Mouse (Mus musculus) left cerebral cortex, postnatal 10 days (tissue): ENCODE data around the gene Itprip. TPM values are rescaled to one million over a fixed set of nuclear protein-coding genes. Genes with fewer than 3 reads are reported as not detected.
"Not testable (repeated sequence)": the region's sequence is repeated elsewhere in the genome, so short reads cannot be mapped to it uniquely, and the experiment has no call there.

ENCODE experiments used
- DNase-seq, 2 experiments: peaks; one replicate each; pipeline ENCODE4 v3.0.0; 2021 to 2022; ENCODE audit warnings: low spot score in 2 of 2, mixed read lengths in 1 of 2; ENCODE audit errors: extremely low spot score in 1 of 2
- intact Hi-C: fragments of 180-260 bp; cut with DNase I; formaldehyde crosslinking; loops from one replicate; pipeline ENCODE4 v1.15.1; 2025
- microRNA-seq: library from miRNA; unstranded; fragments of <30 nt; microRNA quantifications from one replicate; pipeline ENCODE4 v1.2.0, GENCODE M21; 2022
- total RNA-seq, 2 experiments: library from RNA; stranded (reverse); gene quantifications; 2 replicates each; pipeline ENCODE4 v1.2.3; 2021

The Itprip gene
- total RNA-seq, 2 experiments from 2014 or later: 1.5 to 1.9 TPM

DNA sequence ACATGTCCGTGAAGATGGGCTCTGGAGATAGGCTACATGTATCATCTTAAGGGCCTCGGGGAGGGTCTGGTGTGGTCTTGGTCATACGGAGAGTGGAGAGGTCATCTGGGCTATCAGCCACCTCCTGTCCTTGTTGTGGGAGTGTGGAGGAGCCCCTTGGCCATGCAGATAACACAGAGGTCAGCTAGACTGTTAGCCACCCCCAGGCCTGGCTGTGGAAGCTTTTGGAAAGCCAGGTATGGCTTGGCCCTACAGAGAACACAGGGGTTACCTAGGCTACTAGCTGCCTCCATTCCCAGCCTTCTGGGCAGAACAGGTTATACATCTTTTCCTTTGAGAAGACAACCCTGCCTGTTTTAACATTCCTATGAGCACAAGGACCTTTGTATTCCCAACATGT, 56.5 kb downstream of the Itprip start:
- intact Hi-C loops: no loop called here
- DNase-seq: no peak

DNA sequence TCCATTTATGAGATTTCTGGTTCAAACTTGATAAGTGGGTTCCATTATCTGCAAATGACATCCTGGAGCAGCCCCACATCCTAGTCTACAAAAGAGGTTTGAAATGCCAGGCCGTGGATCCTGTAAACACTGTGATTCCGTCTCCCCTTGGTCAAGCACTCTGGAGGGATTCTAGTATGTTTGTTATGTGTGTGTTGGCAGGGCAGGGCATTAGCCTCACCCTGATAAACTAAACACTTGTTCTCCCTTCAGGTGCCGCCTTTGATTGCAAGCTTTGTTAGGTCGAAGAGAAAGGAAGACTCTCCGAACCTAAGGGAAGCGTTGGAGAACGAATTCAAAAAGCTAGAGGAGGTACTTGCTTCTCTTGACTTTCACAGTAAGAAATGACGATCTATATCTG, 59.9 kb downstream of the Itprip start:
- no peak for DNase-seq

DNA sequence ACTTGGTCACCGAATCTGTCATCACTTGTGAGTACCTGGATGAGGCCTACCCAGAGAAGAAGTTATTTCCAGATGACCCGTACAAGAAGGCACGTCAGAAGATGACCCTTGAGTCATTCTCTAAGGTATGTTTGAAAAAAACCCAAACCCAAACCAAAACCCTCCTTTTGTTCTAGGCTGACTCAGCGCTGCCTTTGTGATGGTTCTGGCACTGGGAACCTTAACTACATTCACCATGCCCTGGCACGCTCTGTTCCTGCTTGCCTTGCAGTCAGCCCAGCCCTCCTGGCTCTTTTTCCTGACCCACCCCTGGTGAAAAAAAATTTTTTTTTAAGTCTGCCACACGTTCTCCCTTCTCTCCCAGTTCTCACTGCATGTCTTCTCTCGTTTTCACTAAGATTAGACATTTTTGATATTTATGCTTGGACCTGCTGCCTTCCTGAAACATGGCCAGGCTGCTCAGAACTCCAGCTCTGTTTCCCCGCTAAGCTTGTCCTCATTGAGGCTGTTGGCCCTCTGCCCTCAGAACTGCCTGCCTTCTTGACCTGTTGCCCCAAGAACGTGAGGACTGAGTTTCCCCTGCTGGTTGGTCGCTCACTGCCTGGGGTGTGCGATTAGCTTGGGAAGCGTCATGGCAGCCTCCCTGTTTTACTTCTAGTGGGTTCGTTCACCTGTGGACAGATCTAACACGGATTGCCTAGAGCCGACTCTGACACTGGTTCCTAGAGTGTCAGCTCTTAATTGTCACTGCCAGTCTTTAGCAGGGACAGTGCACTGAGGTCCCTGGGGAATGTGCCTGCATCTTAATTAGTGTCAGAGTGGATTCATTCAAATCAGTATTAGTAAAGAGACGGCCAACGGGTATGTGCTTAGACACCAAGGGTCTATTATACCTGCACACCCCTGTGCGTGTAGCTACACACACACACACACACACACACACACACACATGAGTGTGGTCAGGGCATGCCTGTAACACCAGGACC, 60.8 kb downstream of the Itprip start:
- peak in 1 of 2 experiments; percentile 34 for DNase-seq
- intact Hi-C loops: no loop called here

More for the DNA sequence above, 59.9 kb downstream of the Itprip start:
- intact Hi-C loops: no loop called here

DNA sequence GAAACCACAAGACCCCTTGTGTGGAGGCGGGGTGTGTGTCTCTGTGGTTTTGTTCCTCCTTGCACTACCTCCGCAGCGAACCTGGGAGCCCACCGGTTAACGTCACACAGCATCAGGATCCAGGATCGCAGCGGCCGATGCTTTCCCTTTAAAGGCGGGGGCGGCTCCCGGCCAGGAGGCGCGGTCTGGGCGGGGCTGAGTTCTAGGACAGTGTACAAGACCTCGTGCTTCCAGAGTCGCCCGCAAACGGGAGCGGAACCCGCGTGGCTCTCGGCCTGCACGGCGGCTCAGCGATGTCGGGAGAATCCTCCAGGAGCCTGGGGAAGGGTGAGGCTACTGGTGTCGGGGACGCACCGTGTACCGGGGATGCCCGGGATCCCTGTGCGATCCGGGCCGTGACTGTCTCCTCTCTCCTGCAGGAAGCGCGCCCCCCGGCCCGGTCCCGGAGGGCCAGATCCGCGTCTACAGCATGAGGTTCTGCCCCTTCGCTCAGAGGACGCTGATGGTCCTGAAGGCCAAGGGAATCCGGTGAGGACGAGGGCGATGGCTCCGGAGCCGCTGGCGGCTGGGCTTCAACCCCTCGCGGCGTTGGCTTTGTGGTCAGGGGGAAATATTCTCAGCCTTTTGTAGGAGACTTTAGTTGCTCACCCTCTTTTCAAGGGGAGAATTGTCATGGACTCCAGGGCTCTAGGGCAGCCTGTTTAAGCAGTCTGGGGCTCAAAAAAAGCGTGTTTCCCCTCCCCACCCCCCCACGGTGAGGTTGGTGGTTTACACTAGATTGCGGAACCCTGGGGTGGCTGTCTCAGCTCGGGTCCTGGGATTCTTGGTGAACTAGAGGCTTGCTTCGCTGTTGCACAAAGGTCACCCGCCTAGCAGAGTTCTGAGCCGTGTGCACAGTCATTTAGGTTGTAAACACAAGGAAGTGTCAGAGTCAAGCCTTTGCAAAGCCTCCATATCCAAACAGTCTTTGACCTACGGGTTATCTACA, 64.0 kb downstream of the Itprip start, which contains the start of gene Gsto1:
Gene Gsto1, plus strand, starts transcription at position 175 of the 988 bp plus-strand sequence.
- DNase-seq: peak; percentile 78 to 93
- intact Hi-C loops: no loop called here

DNA sequence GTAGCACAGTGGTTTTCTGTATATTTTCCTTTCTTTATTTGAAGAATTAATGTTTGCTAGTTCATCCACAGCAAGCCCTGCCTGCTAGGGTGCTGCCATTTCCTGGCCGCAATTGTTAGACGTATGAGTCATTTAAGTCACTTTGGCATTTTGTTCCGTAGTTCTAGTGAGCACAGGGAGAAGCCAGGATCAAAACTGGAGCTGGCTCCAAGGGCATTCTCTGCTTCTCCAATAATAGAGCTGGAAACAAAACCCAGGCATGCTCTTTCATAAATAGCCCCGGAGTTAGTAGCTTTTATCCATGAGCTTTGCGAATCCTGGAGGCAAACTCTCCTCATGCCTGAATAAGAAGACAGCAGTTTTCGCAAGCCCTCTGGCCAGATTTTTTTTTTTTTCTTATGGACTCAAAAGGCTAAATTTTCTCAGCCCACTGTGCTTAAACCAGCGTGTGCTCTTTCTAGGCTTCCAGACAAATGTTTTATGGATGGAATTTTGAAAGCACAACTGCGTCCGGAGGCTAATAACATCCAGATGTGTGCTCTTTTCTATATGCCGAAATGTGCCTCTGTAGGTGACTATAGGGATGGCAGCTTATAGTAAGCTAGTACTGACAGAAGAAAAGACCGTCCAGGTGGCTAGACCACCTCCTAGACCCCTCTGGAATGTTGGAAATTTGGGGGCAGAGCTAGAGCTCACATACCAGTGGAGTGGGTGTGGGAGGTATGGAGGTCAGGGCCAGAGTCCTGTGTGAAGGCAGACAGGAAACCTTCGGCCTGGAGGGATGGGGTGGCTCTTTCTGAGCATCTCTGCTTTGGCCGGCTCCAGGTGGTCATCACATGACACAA, 64.9 kb downstream of the Itprip start:
- intact Hi-C loops: no loop called here
- DNase-seq: no peak

DNA sequence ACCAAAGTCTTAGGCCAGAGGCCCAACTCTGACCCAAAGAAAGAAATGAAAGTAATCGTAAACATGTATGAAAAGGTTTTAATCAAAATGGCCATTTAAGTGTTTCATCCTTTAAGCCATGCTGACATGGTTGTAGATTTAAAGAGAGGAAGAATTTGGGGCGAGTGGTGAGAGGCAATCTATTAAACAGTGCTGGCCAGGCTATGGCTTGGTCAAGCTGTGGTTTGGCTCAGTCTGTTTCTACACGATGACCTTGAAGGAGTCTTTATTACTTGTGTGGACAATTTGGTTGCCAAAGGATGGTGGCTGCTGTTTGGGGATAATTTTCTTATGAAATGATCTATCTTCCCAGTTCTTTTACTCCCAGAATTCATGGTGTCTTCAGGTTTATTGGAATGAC, 66.0 kb downstream of the Itprip start:
- no peak for DNase-seq
- intact Hi-C loops: no loop called here

DNA sequence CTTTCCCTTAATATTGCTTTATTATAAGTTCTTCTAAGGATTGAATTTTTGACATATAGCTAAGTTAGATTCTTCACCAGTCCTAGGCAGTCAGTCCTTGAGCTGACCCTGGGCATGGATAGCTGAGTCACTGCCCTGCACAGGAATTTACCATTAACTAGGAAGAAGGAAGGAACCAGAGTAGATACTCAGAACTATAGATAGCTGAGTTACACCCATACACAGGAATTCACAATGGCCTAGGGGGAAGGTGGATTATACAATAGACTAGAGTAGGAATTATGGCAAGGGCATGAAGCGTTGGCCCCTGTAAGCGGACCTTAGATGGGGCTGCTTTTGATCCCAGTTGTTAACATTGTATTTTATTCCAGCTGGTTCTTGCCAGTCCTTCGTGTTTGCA, 67.0 kb downstream of the Itprip start:
- intact Hi-C loops, DNase-seq: not testable (repeated sequence)

DNA sequence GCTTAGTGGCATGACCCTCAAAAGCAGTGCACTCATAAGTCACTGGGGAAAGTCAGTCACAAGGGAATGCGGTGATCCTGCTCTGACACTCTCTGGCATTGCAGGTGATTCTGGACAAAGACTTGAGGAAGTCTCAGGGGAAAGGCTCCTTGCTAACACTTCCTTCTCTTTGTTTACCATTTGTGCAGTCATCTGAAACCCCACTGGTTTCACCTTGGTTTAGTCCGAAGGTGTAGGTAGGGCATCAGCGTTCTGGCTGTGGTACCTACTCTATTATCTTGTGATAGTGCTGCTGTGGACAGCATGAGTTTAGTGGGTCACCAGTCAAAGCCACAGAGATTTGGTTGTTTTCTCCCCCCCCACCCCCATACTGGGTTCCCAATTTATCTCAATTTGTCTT, 69.4 kb downstream of the Itprip start:
- intact Hi-C loops: no loop called here
- no peak for DNase-seq

Small RNAs within 50 kb of the gene (microRNA-seq; reads per million reads assigned to microRNA genes)
- gene Gm22240: not detected

Other genes starting within 250 kb of the Itprip start
- under 1 TPM; 0.32 to 0.51 TPM for gene Col17a1, start 227.2 kb downstream of the Itprip start, total RNA-seq
- 100 to 1,000 TPM; 101 to 111 TPM for gene Sfr1, start 187.6 kb downstream of the Itprip start, total RNA-seq
- 10 to 100 TPM; 74.4 TPM for gene Gsto1, start 64.3 kb downstream of the Itprip start, total RNA-seq
- gene Gsto2, start 53.8 kb downstream of the Itprip start, total RNA-seq: 1 to 10 TPM in 1 of 2 experiments, under 1 TPM in 1; 0.75 to 1.2 TPM
- gene Cfap43, start within 50 bp of the Itprip start, total RNA-seq: under 1 TPM; 0.41 to 0.59 TPM
- 1 to 10 TPM in 1 of 2 experiments, under 1 TPM in 1; 0.54 to 1.2 TPM for gene Cfap58, start 18.4 kb upstream of the Itprip start, total RNA-seq